Mouse (Mus musculus): ENCODE data around the gene Catsper1.

Catsper1 gene

DNA sequence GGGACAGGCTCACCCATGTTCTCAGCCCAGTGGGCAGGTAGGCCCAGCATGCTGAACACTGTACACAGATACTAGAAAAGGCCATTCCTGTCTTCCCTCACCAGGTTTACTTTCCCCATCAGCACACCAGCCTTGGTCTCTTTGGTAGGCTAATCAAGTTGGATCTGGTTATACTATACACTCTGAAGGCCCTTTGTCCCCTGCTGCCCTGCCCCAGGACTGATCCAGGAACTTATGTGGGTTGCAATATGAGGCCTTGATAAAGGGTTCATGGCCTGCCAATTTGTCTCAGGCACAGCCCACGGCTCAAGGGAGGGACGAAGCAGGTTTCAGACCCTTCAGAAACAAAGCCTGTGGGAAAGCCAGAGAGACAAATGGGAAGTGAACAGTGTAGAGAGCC is 18.1 kb downstream of the Catsper1 start:
- DNase-seq: no peak

DNA sequence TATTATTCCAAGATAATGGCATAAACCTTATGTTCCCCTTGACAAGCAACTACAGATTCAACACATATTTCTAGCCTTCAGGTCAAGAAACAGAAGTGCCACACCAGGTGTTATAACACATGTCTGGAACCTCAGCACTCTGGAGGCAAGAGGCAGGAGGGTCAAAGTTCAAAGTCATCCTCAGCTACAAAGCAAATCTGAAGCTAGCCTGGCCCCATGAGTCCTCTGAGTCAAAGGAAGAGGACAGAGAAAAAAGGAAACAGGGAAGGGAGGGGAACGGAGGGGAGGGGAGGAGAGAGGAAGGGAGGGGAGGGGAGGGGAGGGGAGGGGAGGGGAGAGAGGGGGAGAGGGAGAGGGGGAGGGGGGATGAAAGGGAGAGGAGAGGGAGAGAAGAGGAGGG is 20.5 kb downstream of the Catsper1 start:
- no peak for DNase-seq

DNA sequence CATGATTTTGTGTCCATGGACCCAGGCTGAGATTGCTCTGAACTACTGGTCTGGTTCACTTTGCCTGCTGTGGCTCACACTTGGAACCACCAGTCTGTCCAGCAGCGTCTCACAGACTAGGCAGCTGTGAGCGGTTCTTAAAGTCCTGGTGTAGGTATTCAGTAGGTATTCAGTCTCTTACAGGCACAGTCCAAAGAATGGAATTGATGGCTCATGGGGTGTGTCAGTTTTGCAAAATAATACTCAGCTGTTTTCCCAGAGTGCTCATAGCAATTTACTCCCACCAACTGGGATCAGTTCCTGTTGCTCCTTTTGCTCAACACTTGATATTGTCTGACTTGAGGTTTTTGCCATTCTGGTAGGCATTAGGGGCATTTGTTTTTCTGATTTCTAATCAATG is 26.6 kb downstream of the Catsper1 start:
- no peak for DNase-seq

DNA sequence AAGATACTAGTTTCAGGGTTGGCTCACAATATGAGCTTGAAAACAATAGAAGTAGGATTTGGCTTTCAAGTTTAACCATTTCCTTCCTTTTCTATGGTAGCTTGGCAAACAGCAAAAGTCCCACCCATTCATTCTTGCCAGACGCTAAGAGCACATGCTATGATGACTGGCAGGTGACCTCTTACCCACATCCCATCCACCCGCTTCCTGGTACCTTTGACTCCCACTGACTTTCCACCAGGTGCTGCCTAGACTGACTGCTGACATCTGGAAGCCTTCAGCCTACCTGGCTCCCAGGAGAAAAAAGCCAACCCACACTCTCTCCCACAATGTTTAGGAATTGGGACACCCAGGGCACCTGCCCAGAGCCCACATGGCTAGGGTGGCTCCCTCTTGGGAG is 28.6 kb downstream of the Catsper1 start:
- DNase-seq: no peak

DNA sequence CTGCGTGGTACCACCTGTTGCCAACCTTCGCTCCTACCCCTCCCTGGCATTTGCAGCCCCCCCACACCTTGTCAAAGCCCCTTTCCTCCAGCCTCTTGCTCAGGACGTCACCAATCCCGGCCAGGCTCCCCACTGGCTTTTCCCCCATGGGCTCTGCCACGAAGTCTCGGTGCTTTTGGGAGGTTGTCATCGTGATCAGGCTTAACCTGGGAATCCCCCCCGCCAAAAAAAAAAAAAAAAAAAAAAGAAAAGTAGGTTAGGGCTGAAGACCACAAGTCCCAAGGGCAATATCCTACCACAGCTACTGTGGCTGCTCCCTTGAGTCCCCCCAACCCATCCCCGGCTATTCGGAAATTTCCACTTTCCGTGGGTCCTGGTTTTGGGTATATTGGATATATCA is 30.2 kb downstream of the Catsper1 start:
- peak in 1 of 2 experiments; percentile 47 for DNase-seq

DNA sequence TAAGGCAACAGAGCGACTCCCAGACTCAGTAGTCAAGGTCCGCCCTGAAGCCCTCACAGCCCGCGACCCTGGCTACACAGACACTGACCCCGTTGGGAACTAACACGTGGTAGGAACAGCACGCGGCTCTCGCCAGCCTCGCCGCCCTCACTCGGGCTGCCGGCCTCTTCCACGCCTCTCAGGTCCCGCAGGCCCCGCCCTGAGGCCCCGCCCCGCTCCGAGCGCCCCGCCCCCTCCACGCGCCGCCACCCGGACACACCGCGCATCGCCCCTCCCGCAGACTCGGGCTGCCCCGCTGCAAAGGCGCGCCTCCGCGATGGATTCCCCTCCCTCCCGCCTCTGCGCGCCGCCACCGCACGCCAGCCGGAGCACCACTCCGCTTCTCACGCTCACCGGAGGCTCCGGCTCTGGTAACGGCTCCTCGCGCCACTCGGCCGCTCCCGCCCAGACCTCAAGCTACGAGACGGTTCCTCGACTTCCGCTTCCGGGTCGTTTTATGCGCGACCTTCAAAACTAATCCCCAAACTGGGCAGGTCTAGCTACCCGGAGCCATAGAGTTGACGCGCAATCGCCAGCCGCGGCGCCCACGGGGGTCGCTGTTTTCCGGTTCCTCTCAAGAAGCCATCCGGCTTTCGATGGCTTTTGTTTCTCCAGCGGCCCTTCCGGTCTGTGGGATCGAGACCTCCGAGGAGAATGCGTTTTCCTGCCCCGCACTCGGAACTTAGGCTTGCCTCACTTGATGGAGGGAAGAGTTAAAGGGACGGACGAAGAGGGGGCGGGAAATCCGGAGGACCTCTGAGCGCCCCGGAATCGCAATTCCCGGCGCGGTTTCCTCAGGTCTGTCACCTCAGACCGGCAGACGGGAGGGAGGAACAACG is 30.9 kb downstream of the Catsper1 start, which contains the start of gene Eif1ad:
Gene Eif1ad, plus strand, starts transcription at position 567 of the 878 bp plus-strand sequence.
- DNase-seq: peak; percentile 96 to 97

DNA sequence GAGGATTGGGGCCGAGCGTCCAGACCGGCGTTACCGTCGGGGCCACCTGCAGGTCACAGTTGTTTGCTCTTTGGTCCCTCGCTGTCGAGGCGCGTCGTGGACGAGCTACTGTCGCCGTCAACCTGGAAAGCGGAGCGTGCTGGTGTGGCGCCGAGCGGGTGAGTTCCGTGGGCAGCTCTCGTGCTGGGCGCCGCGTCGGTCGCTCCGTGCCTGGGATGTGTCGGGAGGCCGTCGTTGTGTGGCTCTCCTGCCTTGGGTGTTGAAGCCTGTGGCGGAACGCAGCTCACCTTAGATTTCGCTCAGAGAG is 31.5 kb downstream of the Catsper1 start, which contains the start of gene Banf1:
Gene Banf1, minus strand, starts transcription at position 116 of the 307 bp plus-strand sequence.
- no peak for DNase-seq

DNA sequence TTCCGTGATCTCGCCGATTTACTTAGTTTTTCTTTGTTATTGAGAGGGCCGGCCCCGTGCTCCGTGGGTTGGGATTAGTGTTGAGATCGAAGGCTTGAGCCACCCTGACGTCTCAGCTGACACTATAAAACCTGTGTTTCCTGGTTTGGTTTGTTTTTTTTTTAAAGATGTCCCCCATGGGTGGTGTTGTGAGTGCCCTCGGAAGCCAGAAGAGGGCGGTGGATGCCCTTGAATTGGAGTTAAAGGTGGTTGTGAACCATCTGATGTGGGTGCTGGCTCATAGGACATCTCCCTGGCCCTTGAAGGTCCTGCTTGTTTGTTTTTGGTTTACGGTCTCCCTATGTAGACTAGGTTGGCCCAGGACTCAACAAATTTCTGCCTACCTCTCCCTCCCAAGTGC is 31.9 kb downstream of the Catsper1 start:
- DNase-seq: no peak

DNA sequence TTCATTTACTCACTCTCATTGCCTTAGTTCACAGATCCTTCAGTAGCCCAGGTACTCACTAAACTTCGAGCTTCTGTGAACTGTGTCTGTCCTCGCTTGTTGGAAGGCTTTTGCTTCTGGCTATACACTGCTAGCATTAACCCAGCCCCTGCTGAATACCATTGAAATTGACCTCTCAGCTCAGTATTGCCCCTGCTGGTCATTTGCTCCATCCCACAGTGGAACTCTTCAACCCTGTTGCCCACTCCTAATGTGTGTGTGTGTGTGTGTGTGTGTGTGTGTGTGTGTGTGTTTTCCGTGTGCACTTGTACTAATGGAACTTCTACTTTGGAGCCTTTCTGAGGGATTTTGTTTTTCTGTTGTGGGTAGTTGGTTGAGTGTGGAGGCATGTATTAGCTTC is 35.4 kb downstream of the Catsper1 start:
- DNase-seq: no peak

DNA sequence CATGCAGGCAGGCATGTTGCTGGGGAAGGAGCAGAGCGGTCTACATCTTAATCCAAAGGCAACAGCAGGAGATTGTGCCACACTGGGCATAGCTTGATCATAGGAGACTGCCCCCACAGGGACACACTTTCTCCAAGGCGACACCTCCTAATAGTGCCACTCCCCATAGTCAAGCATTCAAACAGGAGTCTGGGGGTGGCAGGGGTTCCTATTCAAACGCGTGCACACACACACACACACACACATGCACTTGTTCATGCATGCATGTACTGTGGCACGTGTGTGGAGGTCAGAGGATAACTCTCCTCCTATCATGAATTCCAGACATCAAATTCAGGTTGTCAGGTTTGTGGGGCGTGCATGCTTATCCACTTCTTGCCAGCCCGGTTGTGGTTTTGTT is 37.2 kb downstream of the Catsper1 start:
- no peak for DNase-seq

DNA sequence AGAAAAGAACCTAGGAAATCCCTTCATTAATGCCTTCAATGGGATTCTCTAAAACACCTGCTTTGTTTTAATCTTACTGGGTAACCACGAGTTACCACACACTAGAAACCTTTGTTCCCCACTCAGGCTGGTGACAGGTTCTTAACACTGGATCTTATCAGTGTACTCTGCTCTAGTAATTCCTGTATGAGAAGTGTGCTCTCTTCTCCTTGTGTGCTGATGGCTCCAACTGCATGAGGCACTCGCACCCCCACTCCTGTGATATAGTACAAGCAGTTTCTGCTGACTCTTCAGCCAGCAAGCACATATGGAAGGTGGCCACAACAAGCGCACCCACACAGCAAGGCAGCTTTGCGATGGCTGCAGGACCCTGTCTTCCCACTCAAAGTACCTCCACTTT is 38.6 kb downstream of the Catsper1 start:
- no peak for DNase-seq

DNA sequence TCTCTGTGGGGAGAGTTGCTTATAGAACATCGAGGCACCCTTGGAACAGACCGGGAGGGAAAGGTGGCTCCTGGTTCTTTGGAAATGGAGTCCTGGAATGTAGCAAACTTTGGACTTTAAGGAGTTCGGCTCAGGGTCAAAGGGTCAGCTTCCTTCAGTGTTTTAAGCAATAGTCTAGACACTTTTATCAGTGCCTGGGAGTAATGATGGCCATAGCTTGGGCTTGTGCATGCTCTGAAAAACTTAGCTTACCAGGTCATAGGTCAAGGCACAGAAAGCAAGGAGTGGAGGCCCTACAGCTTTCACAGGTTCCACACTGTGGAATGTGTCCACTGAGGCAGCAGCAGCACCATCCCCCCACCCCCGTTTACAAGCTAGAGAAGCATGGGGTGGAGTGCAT is 39.2 kb downstream of the Catsper1 start:
- DNase-seq: no peak

DNA sequence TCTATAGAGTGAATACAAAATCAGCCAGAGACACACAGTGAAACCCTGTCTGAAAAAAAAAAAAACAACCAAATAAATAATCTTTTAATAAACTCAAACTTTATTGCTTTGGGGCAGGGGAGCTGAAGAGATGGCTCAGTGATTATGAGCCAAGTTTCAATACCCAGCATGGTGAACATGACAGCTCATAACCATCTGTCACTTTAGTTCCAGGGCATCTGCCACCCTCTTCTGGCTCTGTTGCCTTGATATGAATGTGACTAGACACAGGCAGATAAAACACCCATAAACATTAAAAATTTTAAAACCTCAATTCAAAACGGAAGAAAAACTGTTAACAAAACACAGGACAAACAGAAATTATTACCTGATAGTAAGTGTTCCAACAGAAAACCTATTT is 41.9 kb downstream of the Catsper1 start:
- DNase-seq: no peak

DNA sequence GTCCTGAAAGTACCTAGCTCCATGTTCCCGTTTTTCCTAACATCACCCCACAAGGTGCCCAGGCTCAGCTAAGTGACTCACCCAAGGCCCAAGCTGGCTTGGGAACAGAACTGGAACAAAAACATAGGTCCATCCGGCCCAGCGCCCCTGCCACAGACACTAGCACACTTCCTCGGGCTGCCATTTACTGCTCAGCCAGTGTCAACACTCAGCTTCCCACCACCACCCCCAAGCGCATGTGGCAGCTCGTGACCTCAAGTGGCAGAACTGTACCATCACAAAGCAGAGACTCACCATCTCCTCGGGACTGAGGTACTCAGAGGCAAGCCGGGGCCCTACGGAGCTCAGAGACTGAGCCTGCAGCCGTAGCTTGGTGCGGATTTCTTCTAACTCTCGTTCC is 47.8 kb downstream of the Catsper1 start:
- DNase-seq: no peak

DNA sequence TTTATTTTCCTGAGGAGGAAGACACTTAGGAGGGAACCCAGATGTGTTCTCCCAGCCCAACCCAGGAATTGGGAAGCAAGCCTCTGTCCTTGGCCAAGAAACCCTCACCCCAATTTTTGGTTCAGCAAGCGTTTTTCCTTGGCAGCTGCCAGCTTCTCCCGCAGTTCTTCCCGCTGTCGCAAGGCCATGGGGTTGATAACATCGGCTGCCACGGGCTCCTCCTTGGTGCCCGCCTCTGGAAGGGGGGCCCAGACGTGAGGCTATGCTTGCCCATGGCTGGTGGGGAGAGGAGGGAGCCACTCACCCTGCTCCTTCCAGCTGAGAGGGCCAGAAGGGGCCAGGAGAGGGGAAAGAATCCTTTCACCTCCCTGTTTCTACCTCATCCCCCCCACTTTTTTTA is 49.2 kb downstream of the Catsper1 start:
- no peak for DNase-seq

DNA sequence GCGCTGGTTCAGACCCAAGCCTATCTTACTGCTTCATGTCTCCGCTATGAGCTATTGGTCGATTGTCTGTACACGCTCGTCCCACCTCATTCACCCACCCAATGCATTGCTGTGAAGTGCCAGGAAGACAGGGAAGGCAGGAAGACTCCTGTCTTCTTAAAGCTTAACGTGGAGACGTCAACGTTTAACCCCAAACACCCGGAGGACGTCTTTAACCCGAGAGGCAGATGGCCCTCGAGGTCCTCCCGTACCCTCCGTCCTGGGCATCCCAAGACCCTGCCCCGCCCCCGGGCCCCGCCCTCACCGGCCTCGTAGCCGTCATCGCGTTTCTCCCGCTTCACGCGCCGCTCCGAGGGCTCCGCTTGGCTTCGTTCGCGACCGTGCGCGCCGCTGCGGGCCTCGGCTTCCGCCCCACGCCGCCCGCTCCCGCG is 52.5 kb downstream of the Catsper1 start:
- peak in 1 of 2 experiments; percentile 64 for DNase-seq

DNA sequence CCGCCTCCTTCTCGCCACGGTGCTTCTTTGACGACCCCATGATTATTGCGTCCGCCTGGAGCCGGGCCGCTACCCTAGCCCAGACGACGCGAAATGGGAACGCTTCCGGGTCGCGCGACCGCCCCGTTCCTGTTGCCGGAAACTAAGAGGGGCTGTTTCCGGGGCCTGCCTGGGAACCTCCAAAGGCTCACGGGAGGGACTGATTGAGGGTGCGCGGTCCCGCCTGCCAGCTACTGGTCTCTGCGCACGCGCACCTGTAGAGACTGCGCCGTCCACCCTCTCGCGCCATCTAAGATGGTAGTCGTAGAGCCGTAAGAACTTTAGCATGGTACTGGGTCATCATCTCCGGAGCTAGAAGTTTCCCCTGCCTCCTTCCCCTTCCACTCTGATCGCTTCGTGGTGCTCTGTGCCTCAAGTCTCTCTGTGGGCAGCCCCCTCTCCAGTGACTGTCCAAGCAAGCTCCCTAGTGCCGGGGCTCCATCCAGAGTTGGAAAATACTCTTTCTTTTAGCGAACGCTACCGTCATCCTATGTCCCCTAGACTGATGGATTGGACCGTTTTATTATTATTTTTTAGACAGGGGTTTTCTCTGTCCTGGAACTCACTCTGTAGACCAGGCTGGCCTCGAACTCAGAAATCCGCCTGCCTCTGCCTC is 53.2 kb downstream of the Catsper1 start, which contains the start of gene Sart1:
Gene Sart1, minus strand, starts transcription at position 116 of the 655 bp plus-strand sequence.
- peak; percentile 96 for DNase-seq

DNA sequence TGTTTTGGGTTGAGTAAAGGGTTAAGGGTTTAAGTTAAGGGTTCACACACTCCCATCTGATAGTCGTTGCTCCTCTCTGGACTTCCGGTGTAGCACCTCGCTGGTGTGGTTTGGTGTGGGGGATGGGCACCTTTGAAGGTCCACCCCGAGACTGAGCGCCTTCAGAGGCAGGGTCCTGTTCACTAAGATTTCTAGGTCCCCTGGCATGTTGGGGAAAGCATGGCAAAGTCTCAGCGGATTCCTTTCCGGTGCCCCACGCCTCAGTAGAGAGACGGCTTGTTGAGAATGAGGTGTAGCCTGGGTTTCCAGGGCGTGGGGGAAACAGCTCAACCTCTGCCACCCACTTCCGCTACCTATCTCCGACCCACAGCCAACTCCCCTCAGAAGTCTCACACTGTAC is 54.1 kb downstream of the Catsper1 start:
- DNase-seq: no peak

DNA sequence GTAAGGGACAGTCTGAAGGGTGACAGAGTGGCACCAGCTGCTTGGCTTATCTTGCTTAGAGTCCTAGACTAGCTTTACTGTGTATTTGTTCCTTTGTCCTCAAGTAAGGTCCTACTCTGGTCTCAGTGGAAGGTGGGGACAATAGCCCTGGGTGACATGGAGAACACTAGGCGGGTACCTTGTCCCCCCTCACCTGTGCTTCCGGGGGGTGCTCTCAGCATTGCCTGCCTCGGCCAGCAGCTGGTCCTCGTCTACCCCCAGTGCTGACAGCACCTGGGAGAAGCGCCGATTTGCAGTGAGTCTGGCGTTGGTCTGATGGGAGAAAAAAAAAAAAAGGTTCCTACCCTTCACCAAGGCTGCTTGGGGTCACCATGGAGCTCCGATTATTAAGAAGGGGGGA is 54.9 kb downstream of the Catsper1 start:
- DNase-seq: no peak

DNA sequence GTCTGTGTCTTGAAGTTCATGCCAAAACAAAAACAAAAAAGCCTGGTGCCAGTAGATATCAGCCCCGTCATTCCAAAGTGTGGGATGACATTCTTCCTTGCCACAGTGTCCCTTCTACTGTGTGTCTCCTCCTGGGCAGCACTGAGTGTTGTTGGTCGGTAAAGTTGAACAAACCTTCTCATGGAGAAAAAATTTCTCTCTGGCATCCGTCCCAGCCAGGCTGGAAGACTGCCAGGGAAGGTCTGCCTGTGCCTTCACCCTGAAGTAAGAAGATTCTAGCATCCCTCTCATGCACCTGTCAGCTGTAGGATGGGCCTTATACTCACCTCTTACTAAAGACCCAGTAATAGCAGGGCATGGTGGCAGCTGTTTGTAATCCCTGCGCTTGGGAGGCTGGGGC is 57.4 kb downstream of the Catsper1 start:
- DNase-seq: peak; percentile 82 to 88
